Mouse (Mus musculus): ENCODE data around the gene Ltbp4. TPM values are rescaled to one million over a fixed set of nuclear protein-coding genes. Genes with fewer than 3 reads are reported as not detected.
A peak's percentile ranks its signal among the peaks of the same experiment; 100 is the strongest.

The Ltbp4 gene
- total RNA-seq, 1 experiment = 65.8 TPM

GRCm38 (mm10) chr7:27295956-27296355, 41.5 kb downstream of the Ltbp4 start:
- TF ChIP-seq CHD2 (IDR thresholded peaks at IDR 0.05; ENCODE audit: low read depth, low read length) (no peak), ZNF384 (IDR thresholded peaks at IDR 0.05; ENCODE audit: low read depth, low read length) (no peak), MAFK (IDR thresholded peaks at IDR 0.05; ENCODE audit: insufficient read depth, low read depth, low read length) (no peak), HCFC1 (IDR thresholded peaks at IDR 0.05; ENCODE audit: borderline replicate concordance, insufficient read depth, low read length) (no peak), ZC3H11A (IDR thresholded peaks at IDR 0.05; ENCODE audit: borderline replicate concordance, low read depth, low read length) (no peak)
- Histone ChIP-seq H3K4me1 (ENCODE audit: control insufficient read depth in 2 of 2, insufficient read depth in 2 of 2, low read length in 2 of 2, poor library complexity in 1 of 2) (peaks cover 0 to 5% of the 10 kb centered on the region in 2 experiments; a peak in 1 of 4 replicates), H3K9ac (ENCODE audit: insufficient read depth, low read depth, low read length, poor library complexity, severe bottlenecking) (no peak overlapping the region), H3K4me3 (ENCODE audit: insufficient read depth in 1 of 2, low read depth in 1 of 2, low read length in 2 of 2, poor library complexity in 1 of 2, severe bottlenecking in 1 of 2) (no peak overlapping the region), H3K27ac (ENCODE audit: insufficient read depth, low read depth, low read length, poor library complexity, severe bottlenecking) (no peak overlapping the region), H3K36me3 (ENCODE audit: control insufficient read depth, insufficient read depth, low read length, poor library complexity, severe bottlenecking) (no peaks in the 10 kb centered on the region), H3K9me3 (ENCODE audit: control insufficient read depth, insufficient read depth, low read depth, low read length) (no peaks in the 10 kb centered on the region)
- DNase-seq (ENCODE audit: low read depth, low spot score) = no peak
- in situ Hi-C loops (cut with MboI; ENCODE audit: low sequenced_read_pairs in 2 of 2, unreplicated experiment in 2 of 2) = loop anchor here in 1 of 2 experiments (25.0 kb wide), 1 partner anchor 391 kb away; the partner anchor contains the start of gene Zfp607b

- in situ Hi-C loops (cut with MboI; ENCODE audit: low sequenced_read_pairs in 2 of 2, unreplicated experiment in 2 of 2) = loop anchor here (5.0 to 25.0 kb wide), 2 partner anchors 110 to 395 kb away; partner anchors contain the start of gene Zfp607b (in 1 of the 2)
- Histone ChIP-seq H3K4me3 (ENCODE audit: insufficient read depth in 1 of 2, low read depth in 1 of 2, low read length in 2 of 2, poor library complexity in 1 of 2, severe bottlenecking in 1 of 2) (no peak overlapping the region), H3K9me3 (ENCODE audit: control insufficient read depth, insufficient read depth, low read depth, low read length) (no peaks in the 10 kb centered on the region), H3K9ac (ENCODE audit: insufficient read depth, low read depth, low read length, poor library complexity, severe bottlenecking) (no peak overlapping the region), H3K36me3 (ENCODE audit: control insufficient read depth, insufficient read depth, low read length, poor library complexity, severe bottlenecking) (no peaks in the 10 kb centered on the region), H3K4me1 (ENCODE audit: control insufficient read depth in 2 of 2, insufficient read depth in 2 of 2, low read length in 2 of 2, poor library complexity in 1 of 2) (no peaks in the 10 kb centered on the region), H3K27ac (ENCODE audit: insufficient read depth, low read depth, low read length, poor library complexity, severe bottlenecking) (no peak overlapping the region)
- no peak for TF ChIP-seq CHD2 (IDR thresholded peaks at IDR 0.05; ENCODE audit: low read depth, low read length)
- TF ChIP-seq ZC3H11A (IDR thresholded peaks at IDR 0.05; ENCODE audit: borderline replicate concordance, low read depth, low read length) = no peak
- no peak for TF ChIP-seq MAFK (IDR thresholded peaks at IDR 0.05; ENCODE audit: insufficient read depth, low read depth, low read length)
- TF ChIP-seq ZNF384 (IDR thresholded peaks at IDR 0.05; ENCODE audit: low read depth, low read length) = no peak
- TF ChIP-seq HCFC1 (IDR thresholded peaks at IDR 0.05; ENCODE audit: borderline replicate concordance, insufficient read depth, low read length) = no peak
- DNase-seq (ENCODE audit: low read depth, low spot score) = no peak
Observed at GRCm38 (mm10) chr7:27291795-27292466, 45.6 kb downstream of the Ltbp4 start.

GRCm38 (mm10) chr7:27290555-27290954, 46.9 kb downstream of the Ltbp4 start:
- no peaks in the 10 kb centered on the region; a peak in 1 of 4 replicates for H3K4me1 ChIP-seq (ENCODE audit: control insufficient read depth in 2 of 2, insufficient read depth in 2 of 2, low read length in 2 of 2, poor library complexity in 1 of 2)
- no peak overlapping the region for H3K27ac ChIP-seq (ENCODE audit: insufficient read depth, low read depth, low read length, poor library complexity, severe bottlenecking)
- no peaks in the 10 kb centered on the region for H3K36me3 ChIP-seq (ENCODE audit: control insufficient read depth, insufficient read depth, low read length, poor library complexity, severe bottlenecking)
- no peak overlapping the region for H3K4me3 ChIP-seq (ENCODE audit: insufficient read depth in 1 of 2, low read depth in 1 of 2, low read length in 2 of 2, poor library complexity in 1 of 2, severe bottlenecking in 1 of 2)
- no peak for DNase-seq (ENCODE audit: low read depth, low spot score)
- no peaks in the 10 kb centered on the region for H3K9me3 ChIP-seq (ENCODE audit: control insufficient read depth, insufficient read depth, low read depth, low read length)
- no peak overlapping the region for H3K9ac ChIP-seq (ENCODE audit: insufficient read depth, low read depth, low read length, poor library complexity, severe bottlenecking)
- in situ Hi-C loops (cut with MboI; ENCODE audit: low sequenced_read_pairs in 2 of 2, unreplicated experiment in 2 of 2) = loop anchor here (5.0 to 25.0 kb wide), 2 partner anchors 112 to 397 kb away; partner anchors contain the start of gene Zfp607b (in 1 of the 2)
- TF ChIP-seq ZC3H11A (IDR thresholded peaks at IDR 0.05; ENCODE audit: borderline replicate concordance, low read depth, low read length) = peak; percentile 57; the same call in 1 of the 2 replicates
- TF ChIP-seq CHD2 (IDR thresholded peaks at IDR 0.05; ENCODE audit: low read depth, low read length) = no peak

GRCm38 (mm10) chr7:27288732-27289131, 48.8 kb downstream of the Ltbp4 start:
- no peak for TF ChIP-seq ZNF384 (IDR thresholded peaks at IDR 0.05; ENCODE audit: low read depth, low read length)
- TF ChIP-seq ZC3H11A (IDR thresholded peaks at IDR 0.05; ENCODE audit: borderline replicate concordance, low read depth, low read length) = 0 out of 2 replicates have a peak, but pooled peaks have one; percentile 50
- TF ChIP-seq CHD2 (IDR thresholded peaks at IDR 0.05; ENCODE audit: low read depth, low read length) = no peak
- TF ChIP-seq HCFC1 (IDR thresholded peaks at IDR 0.05; ENCODE audit: borderline replicate concordance, insufficient read depth, low read length) = no peak
- Histone ChIP-seq H3K9me3 (ENCODE audit: control insufficient read depth, insufficient read depth, low read depth, low read length) (no peaks in the 10 kb centered on the region), H3K36me3 (ENCODE audit: control insufficient read depth, insufficient read depth, low read length, poor library complexity, severe bottlenecking) (no peaks in the 10 kb centered on the region), H3K9ac (ENCODE audit: insufficient read depth, low read depth, low read length, poor library complexity, severe bottlenecking) (no peak overlapping the region), H3K27ac (ENCODE audit: insufficient read depth, low read depth, low read length, poor library complexity, severe bottlenecking) (no peak overlapping the region), H3K4me1 (ENCODE audit: control insufficient read depth in 2 of 2, insufficient read depth in 2 of 2, low read length in 2 of 2, poor library complexity in 1 of 2) (no peaks in the 10 kb centered on the region; a peak in 1 of 4 replicates), H3K4me3 (ENCODE audit: insufficient read depth in 1 of 2, low read depth in 1 of 2, low read length in 2 of 2, poor library complexity in 1 of 2, severe bottlenecking in 1 of 2) (no peak overlapping the region)
- no peak for DNase-seq (ENCODE audit: low read depth, low spot score)
- in situ Hi-C loops (cut with MboI; ENCODE audit: low sequenced_read_pairs in 2 of 2, unreplicated experiment in 2 of 2) = loop anchor here in 1 of 2 experiments (25.0 kb wide), 1 partner anchor 399 kb away; the partner anchor contains the start of gene Zfp607b

All from ES-E14 (cell line).